Mouse (Mus musculus): ENCODE measurements around the gene Il25. TPM values are rescaled to one million over a fixed set of nuclear protein-coding genes. Genes with fewer than 3 reads are reported as not detected.

Gene Il25
- polyA plus RNA-seq, 1 experiment from 2014 or later = not detected

GRCm38 (mm10) chr14:54897445-54897844 is 35.0 kb upstream of the Il25 start:
- no peak for ATAC-seq (replicated peaks; ENCODE audit: insufficient number of reproducible peaks, low FRiP score, low TSS enrichment, low read depth)
- no peaks in the 10 kb centered on the region for H3K9me3 ChIP-seq (replicated peaks; ENCODE audit: control insufficient read depth, low read length)
- H3K27ac ChIP-seq (replicated peaks; ENCODE audit: low read depth, low read length) = no peak overlapping the region
- no peak overlapping the region for H3K4me2 ChIP-seq (ENCODE audit: low read depth, low read length)
- peaks cover 6% of the 10 kb centered on the region for H3K36me3 ChIP-seq (replicated peaks; ENCODE audit: control insufficient read depth, insufficient read depth, low read depth, low read length)
- no peaks in the 10 kb centered on the region for H3K27me3 ChIP-seq (ENCODE audit: control insufficient read depth, insufficient read depth, low read length)
- DNase-seq (ENCODE audit: low spot score) = no peak
- no peaks in the 10 kb centered on the region for H3K4me1 ChIP-seq (ENCODE audit: control insufficient read depth, insufficient read depth, low read length)
- no peak overlapping the region for H3K9ac ChIP-seq (replicated peaks; ENCODE audit: low read length)
- H3K4me3 ChIP-seq (ENCODE audit: low read depth, low read length) = no peak overlapping the region
- WGBS = 54% methylated on average over 2 of the region's 2 CpGs

GRCm38 (mm10) chr14:54900383-54900782 is 32.1 kb upstream of the Il25 start:
- ATAC-seq (replicated peaks; ENCODE audit: insufficient number of reproducible peaks, low FRiP score, low TSS enrichment, low read depth) (0 out of 2 replicates have a peak, but pooled peaks have one; percentile 42), DNase-seq (ENCODE audit: low spot score) (peak; percentile 92)
- Histone ChIP-seq H3K36me3 (replicated peaks; ENCODE audit: control insufficient read depth, insufficient read depth, low read depth, low read length) (peaks cover 6% of the 10 kb centered on the region), H3K4me3 (ENCODE audit: low read depth, low read length) (no peak overlapping the region), H3K4me2 (ENCODE audit: low read depth, low read length) (no peak overlapping the region), H3K9ac (replicated peaks; ENCODE audit: low read length) (no peak overlapping the region), H3K27me3 (ENCODE audit: control insufficient read depth, insufficient read depth, low read length) (no peaks in the 10 kb centered on the region), H3K9me3 (replicated peaks; ENCODE audit: control insufficient read depth, low read length) (no peaks in the 10 kb centered on the region), H3K4me1 (ENCODE audit: control insufficient read depth, insufficient read depth, low read length) (no peaks in the 10 kb centered on the region), H3K27ac (replicated peaks; ENCODE audit: low read depth, low read length) (no peak overlapping the region)
- 0% methylated on average over 3 of the region's 3 CpGs for WGBS

- no peaks in the 10 kb centered on the region for H3K9me3 ChIP-seq (replicated peaks; ENCODE audit: control insufficient read depth, low read length)
- no peak overlapping the region for H3K4me3 ChIP-seq (ENCODE audit: low read depth, low read length)
- no peaks in the 10 kb centered on the region for H3K27me3 ChIP-seq (ENCODE audit: control insufficient read depth, insufficient read depth, low read length)
Measured at GRCm38 (mm10) chr14:54903641-54904040, 28.9 kb upstream of the Il25 start.

GRCm38 (mm10) chr14:54908682-54909081 is 23.8 kb upstream of the Il25 start:
- Histone ChIP-seq H3K4me2 (ENCODE audit: low read depth, low read length) (no peak overlapping the region), H3K27me3 (ENCODE audit: control insufficient read depth, insufficient read depth, low read length) (no peaks in the 10 kb centered on the region), H3K4me3 (ENCODE audit: low read depth, low read length) (no peak overlapping the region), H3K27ac (replicated peaks; ENCODE audit: low read depth, low read length) (no peak overlapping the region), H3K4me1 (ENCODE audit: control insufficient read depth, insufficient read depth, low read length) (no peaks in the 10 kb centered on the region; the same call in 1 of the 2 replicates), H3K36me3 (replicated peaks; ENCODE audit: control insufficient read depth, insufficient read depth, low read depth, low read length) (no peaks in the 10 kb centered on the region; the same call in 1 of the 2 replicates), H3K9ac (replicated peaks; ENCODE audit: low read length) (no peak overlapping the region), H3K9me3 (replicated peaks; ENCODE audit: control insufficient read depth, low read length) (no peaks in the 10 kb centered on the region)
- ATAC-seq (replicated peaks; ENCODE audit: insufficient number of reproducible peaks, low FRiP score, low TSS enrichment, low read depth) (no peak), DNase-seq (ENCODE audit: low spot score) (no peak)
- WGBS = 79% methylated on average over 7 of the region's 7 CpGs

More at GRCm38 (mm10) chr14:54903641-54904040, 28.9 kb upstream of the Il25 start:
- Histone ChIP-seq H3K36me3 (replicated peaks; ENCODE audit: control insufficient read depth, insufficient read depth, low read depth, low read length) (no peaks in the 10 kb centered on the region; the same call in 1 of the 2 replicates), H3K9ac (replicated peaks; ENCODE audit: low read length) (no peak overlapping the region), H3K27ac (replicated peaks; ENCODE audit: low read depth, low read length) (no peak overlapping the region), H3K4me1 (ENCODE audit: control insufficient read depth, insufficient read depth, low read length) (no peaks in the 10 kb centered on the region), H3K4me2 (ENCODE audit: low read depth, low read length) (no peak overlapping the region)
- ATAC-seq (replicated peaks; ENCODE audit: insufficient number of reproducible peaks, low FRiP score, low TSS enrichment, low read depth) (no peak), DNase-seq (ENCODE audit: low spot score) (no peak)
- WGBS = 82% methylated on average over 4 of the region's 4 CpGs

- H3K27ac ChIP-seq (replicated peaks; ENCODE audit: low read depth, low read length) = peak overlapping the region; percentile 78
- ATAC-seq (replicated peaks; ENCODE audit: insufficient number of reproducible peaks, low FRiP score, low TSS enrichment, low read depth) (peak; percentile 45; the same call in 1 of the 2 replicates), DNase-seq (ENCODE audit: low spot score) (peak; percentile 40)
- peaks cover 5% of the 10 kb centered on the region for H3K36me3 ChIP-seq (replicated peaks; ENCODE audit: control insufficient read depth, insufficient read depth, low read depth, low read length)
- H3K4me2 ChIP-seq (ENCODE audit: low read depth, low read length) = peak overlapping the region; percentile 98
- H3K4me1 ChIP-seq (ENCODE audit: control insufficient read depth, insufficient read depth, low read length) = no peaks in the 10 kb centered on the region; the same call in 1 of the 2 replicates
- no peaks in the 10 kb centered on the region for H3K9me3 ChIP-seq (replicated peaks; ENCODE audit: control insufficient read depth, low read length)
- no peaks in the 10 kb centered on the region for H3K27me3 ChIP-seq (ENCODE audit: control insufficient read depth, insufficient read depth, low read length)
- H3K9ac ChIP-seq (replicated peaks; ENCODE audit: low read length) = peak overlapping the region; percentile 87
- 2% methylated on average over 41 of the region's 69 CpGs for WGBS
- H3K4me3 ChIP-seq (ENCODE audit: low read depth, low read length) = peak overlapping the region; percentile 89
Measured at GRCm38 (mm10) chr14:54912109-54912850, 20.2 kb upstream of the Il25 start.

GRCm38 (mm10) chr14:54912886-54913285 is 19.6 kb upstream of the Il25 start, which contains the start of gene Slc22a17:
Gene Slc22a17 (minus strand): TSS chr14:54913132.
- Histone ChIP-seq H3K9me3 (replicated peaks; ENCODE audit: control insufficient read depth, low read length) (no peaks in the 10 kb centered on the region), H3K27ac (replicated peaks; ENCODE audit: low read depth, low read length) (peak within 1 kb of the TSS; percentile 78), H3K4me3 (ENCODE audit: low read depth, low read length) (peak within 1 kb of the TSS; percentile 89), H3K36me3 (replicated peaks; ENCODE audit: control insufficient read depth, insufficient read depth, low read depth, low read length) (peaks cover 6% of the 10 kb centered on the region), H3K4me2 (ENCODE audit: low read depth, low read length) (peak within 1 kb of the TSS; percentile 98), H3K4me1 (ENCODE audit: control insufficient read depth, insufficient read depth, low read length) (no peaks in the 10 kb centered on the region; the same call in 1 of the 2 replicates), H3K9ac (replicated peaks; ENCODE audit: low read length) (peak within 1 kb of the TSS; percentile 87), H3K27me3 (ENCODE audit: control insufficient read depth, insufficient read depth, low read length) (no peaks in the 10 kb centered on the region)
- DNase-seq (ENCODE audit: low spot score) (peak; percentile 93), ATAC-seq (replicated peaks; ENCODE audit: insufficient number of reproducible peaks, low FRiP score, low TSS enrichment, low read depth) (peak; percentile 93)
- 0% methylated on average over 28 of the region's 28 CpGs for WGBS

GRCm38 (mm10) chr14:54913343-54913742 is 19.2 kb upstream of the Il25 start:
- peak overlapping the region; percentile 98 for H3K4me2 ChIP-seq (ENCODE audit: low read depth, low read length)
- H3K4me3 ChIP-seq (ENCODE audit: low read depth, low read length) = peak overlapping the region; percentile 89
- H3K27ac ChIP-seq (replicated peaks; ENCODE audit: low read depth, low read length) = no peak overlapping the region
- peak overlapping the region; percentile 87 for H3K9ac ChIP-seq (replicated peaks; ENCODE audit: low read length)
- ATAC-seq (replicated peaks; ENCODE audit: insufficient number of reproducible peaks, low FRiP score, low TSS enrichment, low read depth) = peak; percentile 14; the same call in 1 of the 2 replicates
- no peaks in the 10 kb centered on the region for H3K27me3 ChIP-seq (ENCODE audit: control insufficient read depth, insufficient read depth, low read length)
- peaks cover 6% of the 10 kb centered on the region for H3K36me3 ChIP-seq (replicated peaks; ENCODE audit: control insufficient read depth, insufficient read depth, low read depth, low read length)
- no peaks in the 10 kb centered on the region; the same call in 1 of the 2 replicates for H3K4me1 ChIP-seq (ENCODE audit: control insufficient read depth, insufficient read depth, low read length)
- WGBS = 19% methylated on average over 10 of the region's 10 CpGs
- no peak for DNase-seq (ENCODE audit: low spot score)
- H3K9me3 ChIP-seq (replicated peaks; ENCODE audit: control insufficient read depth, low read length) = no peaks in the 10 kb centered on the region

- Histone ChIP-seq H3K9me3 (replicated peaks; ENCODE audit: control insufficient read depth, low read length) (peaks cover 10% of the 10 kb centered on the region), H3K27me3 (ENCODE audit: control insufficient read depth, insufficient read depth, low read length) (no peaks in the 10 kb centered on the region), H3K36me3 (replicated peaks; ENCODE audit: control insufficient read depth, insufficient read depth, low read depth, low read length) (peaks cover 17% of the 10 kb centered on the region), H3K4me1 (ENCODE audit: control insufficient read depth, insufficient read depth, low read length) (peaks cover 3% of the 10 kb centered on the region), H3K27ac (replicated peaks; ENCODE audit: low read depth, low read length) (no peak overlapping the region), H3K4me3 (ENCODE audit: low read depth, low read length) (no peak overlapping the region), H3K9ac (replicated peaks; ENCODE audit: low read length) (no peak overlapping the region), H3K4me2 (ENCODE audit: low read depth, low read length) (no peak overlapping the region)
- no peak for ATAC-seq (replicated peaks; ENCODE audit: insufficient number of reproducible peaks, low FRiP score, low TSS enrichment, low read depth)
- WGBS = 92% methylated on average over 16 of the region's 16 CpGs
- DNase-seq (ENCODE audit: low spot score) = no peak
Measured at GRCm38 (mm10) chr14:54920076-54920685, 12.3 kb upstream of the Il25 start.
